Mouse (Mus musculus) thymus, postnatal 10 days (tissue): ENCODE measurements at regions not wholly inside any gene's neighbourhood (a gene's known extent, or its start where the extent isn't known, plus 50 kb on each side); places are given as distances from the start of the nearest gene placed in this dataset.

ENCODE experiments used
- DNase-seq, 2 experiments: peaks; one replicate each; pipeline ENCODE4 v3.0.0; 2021; ENCODE audit warnings: low spot score in 2 of 2

- no peak for DNase-seq
These were observed 178.3 kb upstream of the Fam19a5 start for GRCm38 (mm10) chr15:87365712-87366361.

GRCm38 (mm10) chr15:87367381-87367780 is 176.7 kb upstream of the Fam19a5 start:
- DNase-seq, result no peak

- DNase-seq, result no peak
These were observed 174.7 kb upstream of the Fam19a5 start for GRCm38 (mm10) chr15:87369381-87369780.

- no peak for DNase-seq
These were observed 174.3 kb upstream of the Fam19a5 start for GRCm38 (mm10) chr15:87369836-87370235.

- DNase-seq, result no peak
These were observed 173.3 kb upstream of the Fam19a5 start for GRCm38 (mm10) chr15:87370761-87371160.

- no peak for DNase-seq
These were observed 169.4 kb upstream of the Fam19a5 start for GRCm38 (mm10) chr15:87374670-87375069.

GRCm38 (mm10) chr15:87375596-87376194 is 168.4 kb upstream of the Fam19a5 start:
- DNase-seq, result no peak

GRCm38 (mm10) chr15:87383551-87384265 is 160.4 kb upstream of the Fam19a5 start:
- no peak for DNase-seq

- no peak for DNase-seq
These were observed 159.6 kb upstream of the Fam19a5 start for GRCm38 (mm10) chr15:87384279-87385066.

GRCm38 (mm10) chr15:87386513-87386983 is 157.6 kb upstream of the Fam19a5 start:
- no peak for DNase-seq

GRCm38 (mm10) chr15:87391395-87391794 is 152.7 kb upstream of the Fam19a5 start:
- DNase-seq, result no peak

- DNase-seq, result no peak
These were observed 145.7 kb upstream of the Fam19a5 start for GRCm38 (mm10) chr15:87398396-87398795.

GRCm38 (mm10) chr15:87405689-87406088 is 138.4 kb upstream of the Fam19a5 start:
- DNase-seq, result no peak

- DNase-seq, result no peak
These were observed 132.1 kb upstream of the Fam19a5 start for GRCm38 (mm10) chr15:87411978-87412377.

- no peak for DNase-seq
These were observed 128.1 kb upstream of the Fam19a5 start for GRCm38 (mm10) chr15:87415996-87416395.

- DNase-seq, result no peak
These were observed 122.4 kb upstream of the Fam19a5 start for GRCm38 (mm10) chr15:87421743-87422142.

GRCm38 (mm10) chr15:87433306-87433705 is 110.8 kb upstream of the Fam19a5 start:
- no peak for DNase-seq

- DNase-seq, result no peak
These were observed 110.2 kb upstream of the Fam19a5 start for GRCm38 (mm10) chr15:87433901-87434300.

GRCm38 (mm10) chr15:87435566-87435965 is 108.5 kb upstream of the Fam19a5 start:
- no peak for DNase-seq

GRCm38 (mm10) chr15:87437611-87438010 is 106.5 kb upstream of the Fam19a5 start:
- DNase-seq, result no peak

GRCm38 (mm10) chr15:87458932-87459331 is 85.2 kb upstream of the Fam19a5 start:
- no peak for DNase-seq

GRCm38 (mm10) chr15:87476247-87476646 is 67.9 kb upstream of the Fam19a5 start:
- no peak for DNase-seq
